Mouse (Mus musculus) heart, embryonic 15.5 days (tissue): ENCODE data around the gene Htr3b. TPM values are rescaled to one million over a fixed set of nuclear protein-coding genes. Genes with fewer than 3 reads are reported as not detected.
A peak's percentile ranks its signal among the peaks of the same experiment; 100 is the strongest.

Experiments
- ATAC-seq: fragments of 200-750 bp; cut with Nextera tagmentation; replicated peaks from 2 replicates; pipeline ENCODE4 v1.8.0; 2017; ENCODE audit warnings: low read depth, moderate TSS enrichment; ENCODE audit not compliant: insufficient number of reproducible peaks, insufficient read depth, low FRiP score
- H3K27ac ChIP-seq: fragments of 300-500 bp; sonication (generic); 2 replicates; pipeline ENCODE4 v1.5.1; 2015; ENCODE audit warnings: mild to moderate bottlenecking, inconsistent platforms
- H3K27me3 ChIP-seq: fragments of 300-500 bp; sonication (generic); 2 replicates; pipeline ENCODE4 v1.6.1; 2015; ENCODE audit warnings: inconsistent platforms
- H3K36me3 ChIP-seq: fragments of 300-500 bp; sonication (generic); 2 replicates; pipeline ENCODE4 v1.6.1; 2015; ENCODE audit warnings: mild to moderate bottlenecking, inconsistent platforms
- H3K4me1 ChIP-seq: fragments of 300-500 bp; sonication (generic); replicated peaks from 2 replicates; pipeline ENCODE4 v1.6.1; 2015; ENCODE audit warnings: inconsistent platforms
- H3K4me2 ChIP-seq: fragments of 300-500 bp; sonication (generic); 2 replicates; pipeline ENCODE4 v1.6.1; 2015; ENCODE audit warnings: inconsistent platforms, mild to moderate bottlenecking, moderate library complexity
- H3K4me3 ChIP-seq: fragments of 300-500 bp; sonication (generic); 2 replicates; pipeline ENCODE4 v1.5.1; 2015; ENCODE audit warnings: mild to moderate bottlenecking, inconsistent platforms
- H3K9ac ChIP-seq: fragments of 300-500 bp; sonication (generic); 2 replicates; pipeline ENCODE4 v1.6.1; 2015; ENCODE audit warnings: mild to moderate bottlenecking, inconsistent platforms
- H3K9me3 ChIP-seq: fragments of 300-500 bp; sonication (generic); replicated peaks from 2 replicates; pipeline ENCODE4 v1.6.1; 2016; ENCODE audit warnings: inconsistent platforms
- WGBS: fragments of 180-500 bp; shearing (Covaris S2); methylation state at CpG from one replicate; pipeline ENCODE4 v1.1.7; 2015; ENCODE audit warnings: mixed read lengths; 5-methylcytosine and 5-hydroxymethylcytosine counted together
- polyA plus RNA-seq: library from polyadenylated mRNA; unstranded; fragments of >200 nt; fragmentation: Nextera tagmentation; extraction: Ambion mirVana; gene quantifications from 2 replicates; pipeline ENCODE4 v1.2.1, GENCODE M21; 2015

Gene Htr3b
- polyA plus RNA-seq, 1 experiment from 2014 or later = not detected

DNA sequence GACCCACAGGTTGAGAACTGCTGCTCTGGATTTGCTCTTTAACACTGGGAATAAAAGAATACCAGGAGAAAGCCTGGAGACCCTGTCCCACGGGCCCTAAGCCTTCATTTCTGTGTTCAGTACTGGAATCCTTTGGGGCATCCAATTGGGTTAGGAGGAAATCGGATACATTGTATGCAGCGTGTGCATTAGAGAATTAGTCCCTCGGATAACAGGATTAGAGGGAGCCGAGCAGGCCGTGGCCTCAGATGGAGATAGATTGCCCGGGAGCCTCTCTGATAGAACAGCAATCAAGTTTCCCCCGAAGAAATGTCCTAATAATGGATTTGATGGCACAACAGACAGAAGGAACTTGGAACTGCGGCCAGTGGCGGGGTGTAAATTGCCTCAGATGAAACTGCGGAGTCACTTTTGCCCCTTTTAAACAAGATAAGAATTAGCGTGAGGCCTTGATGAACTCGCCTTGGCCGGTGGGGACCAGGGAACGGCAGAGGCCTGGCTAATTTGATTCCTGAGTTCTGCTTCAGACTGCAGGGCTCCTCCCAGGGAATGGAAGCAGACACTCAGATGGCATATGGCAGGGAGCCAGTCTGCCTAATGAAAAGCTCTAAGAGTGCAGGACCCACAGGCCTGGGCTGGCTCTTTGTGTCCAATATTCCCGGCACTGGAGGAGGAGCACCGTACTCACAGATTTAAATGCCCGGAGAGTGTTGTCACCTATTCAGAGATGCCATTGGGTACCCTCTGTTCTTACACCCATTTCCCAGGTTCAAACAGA, 48.6 kb downstream of the Htr3b start:
- ATAC-seq = no peak; the same call in 1 of the 2 replicates
- Histone ChIP-seq H3K4me1 (peaks cover 4% of the 10 kb centered on the region), H3K9me3 (no peaks in the 10 kb centered on the region), H3K27ac (no peak overlapping the region), H3K4me3 (no peak overlapping the region), H3K36me3 (no peaks in the 10 kb centered on the region), H3K4me2 (no peak overlapping the region), H3K27me3 (no peaks in the 10 kb centered on the region), H3K9ac (no peak overlapping the region)
- WGBS = 63% methylated on average over 18 of the region's 18 CpGs

- peak; percentile 92 for ATAC-seq
- Histone ChIP-seq H3K36me3 (no peaks in the 10 kb centered on the region), H3K27me3 (0 out of 2 replicates have a peak, but pooled peaks cover 6% of the 10 kb centered on the region), H3K9ac (no peak within 1 kb of the TSS), H3K4me3 (no peak within 1 kb of the TSS), H3K27ac (peak within 1 kb of the TSS; percentile 39), H3K4me1 (peaks cover 10% of the 10 kb centered on the region), H3K9me3 (no peaks in the 10 kb centered on the region), H3K4me2 (peak within 1 kb of the TSS; percentile 43)
- 3% methylated on average over 9 of the region's 9 CpGs for WGBS
Observed at GRCm38 (mm10) chr9:48910885-48911537, 53.8 kb downstream of the Htr3b start, which contains the start of gene Htr3a. TSS of gene Htr3a (minus strand) at chr9:48911099.

DNA sequence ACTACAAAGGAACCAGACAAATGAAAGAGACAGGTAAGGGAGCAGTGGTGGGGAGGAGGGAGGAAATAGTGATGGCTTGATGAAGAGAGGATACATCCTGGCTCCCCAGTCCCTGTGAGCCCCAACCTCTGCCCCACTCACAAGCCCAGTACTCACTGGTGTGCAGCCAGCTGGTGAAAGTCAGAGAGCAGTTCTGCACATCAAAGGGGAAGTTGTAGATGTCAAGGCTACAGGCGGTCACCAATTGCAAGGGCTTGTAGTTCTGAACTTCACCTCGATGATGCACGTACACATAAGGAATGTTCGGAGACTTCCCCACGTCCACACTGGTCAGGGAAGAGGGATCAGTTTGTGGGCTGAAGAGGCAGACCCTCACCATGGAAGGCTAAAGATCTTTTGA, 60.4 kb downstream of the Htr3b start:
- H3K4me1 ChIP-seq = no peaks in the 10 kb centered on the region
- H3K4me2 ChIP-seq = no peak overlapping the region
- no peaks in the 10 kb centered on the region for H3K9me3 ChIP-seq
- H3K27ac ChIP-seq = no peak overlapping the region
- no peaks in the 10 kb centered on the region for H3K36me3 ChIP-seq
- no peak for ATAC-seq
- no peak overlapping the region for H3K4me3 ChIP-seq
- peaks cover 2% of the 10 kb centered on the region; the same call in 1 of the 2 replicates for H3K27me3 ChIP-seq
- WGBS = 75% methylated on average over 5 of the region's 5 CpGs
- H3K9ac ChIP-seq = no peak overlapping the region

- Histone ChIP-seq H3K27ac (no peak overlapping the region), H3K9me3 (no peaks in the 10 kb centered on the region), H3K36me3 (no peaks in the 10 kb centered on the region), H3K9ac (no peak overlapping the region), H3K4me1 (no peaks in the 10 kb centered on the region), H3K4me3 (no peak overlapping the region), H3K27me3 (peaks cover 2% of the 10 kb centered on the region; the same call in 1 of the 2 replicates), H3K4me2 (no peak overlapping the region)
- no peak for ATAC-seq
- 65% methylated on average over 2 of the region's 2 CpGs for WGBS
Observed at GRCm38 (mm10) chr9:48903766-48904165, 61.0 kb downstream of the Htr3b start.

- Histone ChIP-seq H3K36me3 (no peaks in the 10 kb centered on the region), H3K27ac (no peak overlapping the region), H3K4me3 (no peak overlapping the region), H3K4me1 (no peaks in the 10 kb centered on the region), H3K9ac (no peak overlapping the region), H3K4me2 (no peak overlapping the region), H3K27me3 (peaks cover 31% of the 10 kb centered on the region), H3K9me3 (no peaks in the 10 kb centered on the region)
- WGBS = 16% methylated on average over 8 of the region's 8 CpGs
- no peak for ATAC-seq
Observed at GRCm38 (mm10) chr9:48898551-48898950, 66.2 kb downstream of the Htr3b start.

GRCm38 (mm10) chr9:48895819-48896536, 68.8 kb downstream of the Htr3b start:
- no peak overlapping the region for H3K9ac ChIP-seq
- H3K27me3 ChIP-seq = peaks cover 31% of the 10 kb centered on the region
- no peak overlapping the region for H3K4me3 ChIP-seq
- ATAC-seq = no peak
- H3K9me3 ChIP-seq = no peaks in the 10 kb centered on the region
- no peak overlapping the region for H3K4me2 ChIP-seq
- WGBS = 32% methylated on average over 18 of the region's 18 CpGs
- no peak overlapping the region for H3K27ac ChIP-seq
- H3K36me3 ChIP-seq = no peaks in the 10 kb centered on the region
- no peaks in the 10 kb centered on the region for H3K4me1 ChIP-seq

DNA sequence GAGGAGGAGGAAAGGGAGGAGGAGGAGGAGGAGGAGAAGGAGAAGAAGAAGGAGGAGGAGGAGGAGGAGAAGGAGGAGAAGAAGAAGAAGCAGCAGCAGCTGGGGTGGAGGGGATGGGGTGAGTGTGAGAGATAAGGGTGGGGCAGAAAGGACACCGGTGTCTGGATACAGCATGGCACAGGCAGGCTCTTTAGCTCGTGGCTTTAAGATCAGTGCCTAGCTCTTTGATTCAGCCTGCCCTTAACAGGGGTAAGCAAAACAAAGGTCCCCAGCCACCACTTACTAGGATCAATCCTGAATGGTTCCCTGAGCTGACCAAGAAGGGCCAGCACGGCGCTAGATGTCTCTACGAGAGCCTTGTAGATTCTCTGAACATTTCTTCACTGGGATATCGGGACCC, 70.0 kb downstream of the Htr3b start:
- WGBS = 62% methylated on average over 6 of the region's 6 CpGs
- Histone ChIP-seq H3K27me3 (peaks cover 31% of the 10 kb centered on the region), H3K4me3 (no peak overlapping the region), H3K9ac (no peak overlapping the region), H3K9me3 (no peaks in the 10 kb centered on the region), H3K36me3 (no peaks in the 10 kb centered on the region), H3K4me1 (no peaks in the 10 kb centered on the region), H3K27ac (no peak overlapping the region), H3K4me2 (no peak overlapping the region)
- ATAC-seq = no peak

GRCm38 (mm10) chr9:48893986-48894385, 70.8 kb downstream of the Htr3b start:
- no peak for ATAC-seq
- WGBS = 23% methylated on average over 3 of the region's 3 CpGs
- H3K4me1 ChIP-seq = no peaks in the 10 kb centered on the region
- H3K9me3 ChIP-seq = no peaks in the 10 kb centered on the region
- no peak overlapping the region for H3K4me3 ChIP-seq
- no peak overlapping the region for H3K27ac ChIP-seq
- no peak overlapping the region for H3K9ac ChIP-seq
- H3K27me3 ChIP-seq = peaks cover 31% of the 10 kb centered on the region
- H3K36me3 ChIP-seq = no peaks in the 10 kb centered on the region
- H3K4me2 ChIP-seq = no peak overlapping the region

- Histone ChIP-seq H3K27ac (no peak overlapping the region), H3K4me1 (no peaks in the 10 kb centered on the region), H3K4me3 (no peak overlapping the region), H3K9me3 (no peaks in the 10 kb centered on the region), H3K27me3 (peaks cover 6% of the 10 kb centered on the region; the same call in 1 of the 2 replicates), H3K9ac (no peak overlapping the region), H3K4me2 (no peak overlapping the region), H3K36me3 (no peaks in the 10 kb centered on the region)
- no peak for ATAC-seq
- WGBS = 74% methylated on average over 7 of the region's 7 CpGs
Observed at GRCm38 (mm10) chr9:48889093-48889492, 75.7 kb downstream of the Htr3b start.
